Mouse (Mus musculus): ENCODE measurements around the gene Gjc3. TPM values are rescaled to one million over a fixed set of nuclear protein-coding genes. Genes with fewer than 3 reads are reported as not detected.

Gjc3 gene
- polyA plus RNA-seq (2015; fragmentation: Nextera tagmentation; extraction: Ambion mirVana) = not detected in 2 replicates

GRCm38 (mm10) chr5:137962945-137963344 is at the start of gene Gjc3:
TSS of gene Gjc3 (minus strand) at chr5:137963098.
- WGBS = 75% methylated on average over 8 of the region's 8 CpGs
- no peaks in the 10 kb centered on the region for H3K4me1 ChIP-seq (ENCODE audit: insufficient read depth, low read depth, low read length)
- ATAC-seq = no peak
- no peak within 1 kb of the TSS for H3K9ac ChIP-seq (replicated peaks; ENCODE audit: low read depth)
- H3K4me2 ChIP-seq (replicated peaks; ENCODE audit: low read depth, low read length) = no peak within 1 kb of the TSS
- no peak within 1 kb of the TSS for H3K27ac ChIP-seq (ENCODE audit: low read length)
- no peaks in the 10 kb centered on the region for H3K9me3 ChIP-seq (ENCODE audit: low read length)
- no peak within 1 kb of the TSS for H3K4me3 ChIP-seq (ENCODE audit: low read depth, low read length)
- no peaks in the 10 kb centered on the region for H3K36me3 ChIP-seq (ENCODE audit: insufficient read depth, low read length)
- H3K27me3 ChIP-seq (replicated peaks; ENCODE audit: insufficient read depth, low read length) = no peaks in the 10 kb centered on the region
- DNase-seq (ENCODE audit: low spot score) = no peak
- no peak for TF ChIP-seq CTCF (IDR thresholded peaks at IDR 0.05)
- no peak for TF ChIP-seq EP300 (IDR thresholded peaks at IDR 0.05)

DNA sequence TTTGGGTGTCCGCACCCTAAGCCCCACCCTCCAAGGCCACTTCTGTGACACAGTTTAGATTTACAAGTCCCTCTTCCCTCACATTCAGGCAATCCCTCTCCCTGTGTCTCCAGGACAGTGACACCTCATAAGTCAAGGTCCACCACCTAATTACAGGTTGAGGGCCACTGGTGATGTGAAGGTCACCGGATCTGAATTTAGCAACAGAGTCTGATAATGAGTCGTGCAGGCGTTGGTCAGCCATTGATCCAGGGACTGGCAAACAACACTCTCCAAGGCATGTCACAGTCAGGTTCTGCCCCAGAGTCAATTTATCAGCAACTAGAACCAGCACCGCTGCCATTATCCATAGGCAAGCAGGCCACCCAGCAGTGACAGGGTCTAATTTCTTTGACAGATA is 49.5 kb upstream of the Gjc3 start:
- DNase-seq (ENCODE audit: low spot score) (no peak), ATAC-seq (no peak)
- Histone ChIP-seq H3K4me3 (ENCODE audit: low read depth, low read length) (no peak overlapping the region), H3K9me3 (ENCODE audit: low read length) (no peaks in the 10 kb centered on the region), H3K4me1 (ENCODE audit: insufficient read depth, low read depth, low read length) (no peaks in the 10 kb centered on the region), H3K27ac (ENCODE audit: low read length) (no peak overlapping the region), H3K27me3 (replicated peaks; ENCODE audit: insufficient read depth, low read length) (no peaks in the 10 kb centered on the region), H3K9ac (replicated peaks; ENCODE audit: low read depth) (no peak overlapping the region), H3K4me2 (replicated peaks; ENCODE audit: low read depth, low read length) (no peak overlapping the region), H3K36me3 (ENCODE audit: insufficient read depth, low read length) (no peaks in the 10 kb centered on the region)
- 73% methylated on average over 5 of the region's 5 CpGs for WGBS
- TF ChIP-seq CTCF (IDR thresholded peaks at IDR 0.05) (no peak), EP300 (IDR thresholded peaks at IDR 0.05) (no peak)

DNA sequence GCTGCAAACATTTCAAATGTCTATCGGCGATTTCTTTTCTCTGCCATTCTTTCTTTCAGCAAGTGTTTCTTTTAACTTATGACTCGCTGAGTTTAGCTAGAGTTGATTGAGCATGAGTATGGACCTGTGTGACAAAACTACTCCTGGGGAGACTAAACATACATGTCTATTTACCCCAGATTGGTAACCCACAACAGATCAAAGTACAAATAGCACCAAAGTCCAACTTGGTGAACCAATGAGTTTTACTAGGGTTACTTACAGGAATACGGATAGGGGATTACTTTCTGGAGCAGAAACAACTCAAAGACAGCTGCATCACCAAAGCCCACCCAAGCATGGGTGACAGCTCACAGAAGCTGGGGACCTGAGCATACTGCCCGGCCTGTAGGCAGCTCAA is 46.5 kb upstream of the Gjc3 start:
- no peak overlapping the region for H3K27ac ChIP-seq (ENCODE audit: low read length)

DNA sequence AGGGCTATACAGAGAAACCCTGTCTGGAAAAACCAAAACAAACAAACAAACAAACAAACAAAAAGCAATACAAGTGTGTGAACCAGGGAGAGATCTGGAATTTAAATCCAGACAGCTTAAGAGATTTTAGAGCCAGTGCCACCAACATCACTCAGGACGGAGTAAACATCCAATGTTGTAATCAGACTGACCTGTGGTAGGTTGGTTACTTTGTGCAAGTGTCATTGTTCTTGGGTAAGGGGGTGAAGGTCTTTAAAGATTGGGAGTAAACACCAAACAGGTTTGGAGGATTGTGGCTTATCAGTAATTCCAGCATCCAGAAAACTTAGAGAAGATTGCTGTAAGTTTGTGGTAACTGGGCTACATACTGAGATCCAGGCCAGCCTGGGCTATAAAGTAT is 23.5 kb upstream of the Gjc3 start:
- 74% methylated on average over 1 of the region's 1 CpGs for WGBS
- H3K4me2 ChIP-seq (replicated peaks; ENCODE audit: low read depth, low read length) = no peak overlapping the region
- H3K36me3 ChIP-seq (ENCODE audit: insufficient read depth, low read length) = no peaks in the 10 kb centered on the region
- DNase-seq (ENCODE audit: low spot score) = no peak
- H3K9me3 ChIP-seq (ENCODE audit: low read length) = no peaks in the 10 kb centered on the region
- no peaks in the 10 kb centered on the region for H3K4me1 ChIP-seq (ENCODE audit: insufficient read depth, low read depth, low read length)
- no peaks in the 10 kb centered on the region for H3K27me3 ChIP-seq (replicated peaks; ENCODE audit: insufficient read depth, low read length)
- no peak for ATAC-seq
- no peak overlapping the region for H3K27ac ChIP-seq (ENCODE audit: low read length)
- no peak overlapping the region for H3K9ac ChIP-seq (replicated peaks; ENCODE audit: low read depth)
- TF ChIP-seq CTCF (IDR thresholded peaks at IDR 0.05) = no peak
- no peak overlapping the region for H3K4me3 ChIP-seq (ENCODE audit: low read depth, low read length)

More for the DNA sequence above, 46.5 kb upstream of the Gjc3 start:
- DNase-seq (ENCODE audit: low spot score) (no peak), ATAC-seq (no peak)
- Histone ChIP-seq H3K4me2 (replicated peaks; ENCODE audit: low read depth, low read length) (no peak overlapping the region), H3K4me3 (ENCODE audit: low read depth, low read length) (no peak overlapping the region), H3K9me3 (ENCODE audit: low read length) (no peaks in the 10 kb centered on the region), H3K27me3 (replicated peaks; ENCODE audit: insufficient read depth, low read length) (no peaks in the 10 kb centered on the region), H3K9ac (replicated peaks; ENCODE audit: low read depth) (no peak overlapping the region), H3K4me1 (ENCODE audit: insufficient read depth, low read depth, low read length) (no peaks in the 10 kb centered on the region), H3K36me3 (ENCODE audit: insufficient read depth, low read length) (no peaks in the 10 kb centered on the region)
- no peak for TF ChIP-seq CTCF (IDR thresholded peaks at IDR 0.05)
- no peak for TF ChIP-seq EP300 (IDR thresholded peaks at IDR 0.05)
- WGBS = 86% methylated on average over 5 of the region's 5 CpGs

DNA sequence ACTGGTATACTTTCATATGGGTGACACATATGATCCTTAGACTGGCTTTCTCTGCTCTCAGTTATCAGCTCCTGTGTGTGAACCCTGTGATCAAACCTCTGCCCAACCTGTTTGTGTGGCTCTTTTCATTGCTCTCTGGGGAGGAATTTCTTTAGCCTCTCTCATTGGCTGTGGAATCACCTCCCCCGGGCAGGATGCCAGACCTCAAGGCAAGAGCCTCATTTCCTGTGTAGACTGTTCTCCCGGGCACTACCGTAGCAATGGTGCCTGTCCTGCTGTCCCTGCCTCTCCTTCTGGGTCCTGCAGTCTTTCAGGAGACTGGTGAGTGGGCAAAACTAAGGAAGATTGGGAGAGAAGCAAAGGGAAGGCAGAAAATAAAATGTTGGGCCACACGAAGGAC is 18.4 kb upstream of the Gjc3 start, which contains the start of gene Azgp1:
TSS of gene Azgp1 (plus strand) at position 221 of the 400 bp plus-strand sequence.
- H3K9ac ChIP-seq (replicated peaks; ENCODE audit: low read depth) = no peak within 1 kb of the TSS
- no peak within 1 kb of the TSS for H3K27ac ChIP-seq (ENCODE audit: low read length)
- no peak for ATAC-seq
- no peak for TF ChIP-seq EP300 (IDR thresholded peaks at IDR 0.05)
- TF ChIP-seq CTCF (IDR thresholded peaks at IDR 0.05) = no peak
- H3K27me3 ChIP-seq (replicated peaks; ENCODE audit: insufficient read depth, low read length) = no peaks in the 10 kb centered on the region
- no peak within 1 kb of the TSS for H3K4me3 ChIP-seq (ENCODE audit: low read depth, low read length)
- WGBS = 49% methylated on average over 4 of the region's 4 CpGs
- no peaks in the 10 kb centered on the region for H3K4me1 ChIP-seq (ENCODE audit: insufficient read depth, low read depth, low read length)
- no peaks in the 10 kb centered on the region for H3K9me3 ChIP-seq (ENCODE audit: low read length)
- no peak within 1 kb of the TSS for H3K4me2 ChIP-seq (replicated peaks; ENCODE audit: low read depth, low read length)
- no peaks in the 10 kb centered on the region for H3K36me3 ChIP-seq (ENCODE audit: insufficient read depth, low read length)
- DNase-seq (ENCODE audit: low spot score) = no peak

DNA sequence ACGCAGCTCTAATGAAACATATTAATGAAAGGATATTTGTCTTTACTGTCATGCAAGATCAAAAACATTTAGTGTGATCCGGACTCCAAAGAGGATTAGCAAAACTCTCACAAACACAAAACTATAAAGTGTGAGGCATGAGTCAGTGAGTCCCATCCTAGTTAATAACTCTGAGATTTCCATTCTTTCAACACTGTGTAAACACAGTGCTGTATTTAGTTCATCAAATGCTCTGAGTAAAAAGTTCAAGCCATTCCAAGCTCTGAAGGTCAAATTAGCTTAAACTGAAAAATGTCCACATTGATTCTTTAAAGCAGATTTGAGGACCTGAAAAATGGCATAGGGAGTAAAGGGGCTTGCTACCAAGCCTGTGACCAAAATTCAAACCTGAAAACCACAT is 16.2 kb upstream of the Gjc3 start:
- Histone ChIP-seq H3K9me3 (ENCODE audit: low read length) (no peaks in the 10 kb centered on the region), H3K27ac (ENCODE audit: low read length) (no peak overlapping the region), H3K4me2 (replicated peaks; ENCODE audit: low read depth, low read length) (no peak overlapping the region), H3K27me3 (replicated peaks; ENCODE audit: insufficient read depth, low read length) (no peaks in the 10 kb centered on the region), H3K9ac (replicated peaks; ENCODE audit: low read depth) (no peak overlapping the region), H3K4me1 (ENCODE audit: insufficient read depth, low read depth, low read length) (no peaks in the 10 kb centered on the region), H3K4me3 (ENCODE audit: low read depth, low read length) (no peak overlapping the region), H3K36me3 (ENCODE audit: insufficient read depth, low read length) (no peaks in the 10 kb centered on the region)
- TF ChIP-seq EP300 (IDR thresholded peaks at IDR 0.05) (no peak), CTCF (IDR thresholded peaks at IDR 0.05) (no peak)
- ATAC-seq (no peak), DNase-seq (ENCODE audit: low spot score) (no peak)
- 75% methylated on average over 2 of the region's 2 CpGs for WGBS

- Histone ChIP-seq H3K9ac (replicated peaks; ENCODE audit: low read depth) (no peak overlapping the region), H3K9me3 (ENCODE audit: low read length) (no peaks in the 10 kb centered on the region), H3K27me3 (replicated peaks; ENCODE audit: insufficient read depth, low read length) (no peaks in the 10 kb centered on the region), H3K27ac (ENCODE audit: low read length) (no peak overlapping the region), H3K4me2 (replicated peaks; ENCODE audit: low read depth, low read length) (no peak overlapping the region), H3K36me3 (ENCODE audit: insufficient read depth, low read length) (no peaks in the 10 kb centered on the region), H3K4me1 (ENCODE audit: insufficient read depth, low read depth, low read length) (no peaks in the 10 kb centered on the region), H3K4me3 (ENCODE audit: low read depth, low read length) (no peak overlapping the region)
- ATAC-seq (no peak), DNase-seq (ENCODE audit: low spot score) (no peak)
- TF ChIP-seq CTCF (IDR thresholded peaks at IDR 0.05) = no peak
- TF ChIP-seq EP300 (IDR thresholded peaks at IDR 0.05) = no peak
- 17% methylated on average over 1 of the region's 1 CpGs for WGBS
These were observed 14.4 kb upstream of the Gjc3 start for GRCm38 (mm10) chr5:137977291-137977690.

All from lung, postnatal 0 days (tissue).